Mouse (Mus musculus): ENCODE results near the gene Draxin. TPM values are rescaled to one million over a fixed set of nuclear protein-coding genes. Genes with fewer than 3 reads are reported as not detected.
"Not testable (repeated sequence)": the region's sequence is repeated elsewhere in the genome, so short reads cannot be mapped to it uniquely, and the experiment has no call there.

Gene Draxin
- under 1 TPM in 1 of 2 experiments, not detected in 1; 0.09 TPM for total RNA-seq (2021)
- long read RNA-seq, experiment 1, result 0 reads
- long read RNA-seq, experiment 2, result 0 reads

GRCm38 (mm10) chr4:148130561-148131413 is at the start of gene Draxin:
Gene Draxin, minus strand, starts transcription at chr4:148130698.
- no peak for DNase-seq (ENCODE audit: low spot score)

- no peak for DNase-seq (ENCODE audit: low spot score)
These were observed 47.2 kb upstream of the Draxin start for GRCm38 (mm10) chr4:148177716-148178115.

- not testable (repeated sequence) for DNase-seq (ENCODE audit: low spot score)
These were observed 46.1 kb upstream of the Draxin start for GRCm38 (mm10) chr4:148176603-148177002.

GRCm38 (mm10) chr4:148174495-148174862 is 44.0 kb upstream of the Draxin start:
- DNase-seq (ENCODE audit: low spot score), result no peak

- DNase-seq (ENCODE audit: low spot score), result no peak
These were observed 43.5 kb upstream of the Draxin start for GRCm38 (mm10) chr4:148173811-148174494.

GRCm38 (mm10) chr4:148171261-148171660 is 40.8 kb upstream of the Draxin start:
- DNase-seq (ENCODE audit: low spot score), result no peak

- peak; percentile 44 for DNase-seq (ENCODE audit: low spot score)
These were observed 40.3 kb upstream of the Draxin start for GRCm38 (mm10) chr4:148170842-148171241.

GRCm38 (mm10) chr4:148169586-148169985 is 39.1 kb upstream of the Draxin start:
- DNase-seq (ENCODE audit: low spot score), result no peak

GRCm38 (mm10) chr4:148168287-148168686 is 37.8 kb upstream of the Draxin start:
- peak; percentile 61 for DNase-seq (ENCODE audit: low spot score)

- peak; percentile 70 for DNase-seq (ENCODE audit: low spot score)
These were observed 36.5 kb upstream of the Draxin start for GRCm38 (mm10) chr4:148166986-148167385.

GRCm38 (mm10) chr4:148166431-148166830 is 35.9 kb upstream of the Draxin start:
- no peak for DNase-seq (ENCODE audit: low spot score)

GRCm38 (mm10) chr4:148165551-148165950 is 35.1 kb upstream of the Draxin start:
- DNase-seq (ENCODE audit: low spot score), result no peak

GRCm38 (mm10) chr4:148164461-148164860 is 34.0 kb upstream of the Draxin start:
- no peak for DNase-seq (ENCODE audit: low spot score)

GRCm38 (mm10) chr4:148164002-148164439 is 33.5 kb upstream of the Draxin start:
- DNase-seq (ENCODE audit: low spot score), result peak; percentile 71

- no peak for DNase-seq (ENCODE audit: low spot score)
These were observed 30.2 kb upstream of the Draxin start, which contains the start of the genes Fbxo44 and Fbxo2 for GRCm38 (mm10) chr4:148160436-148161390. Gene Fbxo44, minus strand, starts transcription at chr4:148160482. Gene Fbxo2, plus strand, starts transcription at chr4:148160621.

GRCm38 (mm10) chr4:148159544-148160435 is 29.3 kb upstream of the Draxin start:
- DNase-seq (ENCODE audit: low spot score), result peak; percentile 93

- no peak for DNase-seq (ENCODE audit: low spot score)
These were observed 28.2 kb upstream of the Draxin start for GRCm38 (mm10) chr4:148158436-148159348.

- no peak for DNase-seq (ENCODE audit: low spot score)
These were observed 24.5 kb upstream of the Draxin start for GRCm38 (mm10) chr4:148154982-148155381.

- DNase-seq (ENCODE audit: low spot score), result no peak
These were observed 23.5 kb upstream of the Draxin start for GRCm38 (mm10) chr4:148154006-148154405.
